Mouse (Mus musculus) hematopoietic stem cell, adult 5-6 weeks (primary cell): ENCODE measurements at regions not wholly inside any gene's neighbourhood (a gene's known extent, or its start where the extent isn't known, plus 50 kb on each side); places are given as distances from the start of the nearest gene placed in this dataset.

Source experiments
- ATAC-seq, 2 experiments: fragments of 125-278 bp in 1 of 2; replicated peaks in 1 of 2; 2 replicates each; pipeline ENCODE4 v1.8.0; 2016 to 2017; ENCODE audit warnings: inconsistent platforms in 2 of 2, mild to moderate bottlenecking in 2 of 2, moderate number of reproducible peaks in 2 of 2, low read depth in 1 of 2, moderate TSS enrichment in 1 of 2; ENCODE audit not compliant: low FRiP score in 2 of 2, poor library complexity in 2 of 2, severe bottlenecking in 2 of 2, insufficient read depth in 1 of 2, low TSS enrichment in 1 of 2

- ATAC-seq, result no peak
These were observed 292.5 kb downstream of the Tgfb2 start for GRCm38 (mm10) chr1:186413064-186413885.

- no peak for ATAC-seq
These were observed 293.5 kb downstream of the Tgfb2 start for GRCm38 (mm10) chr1:186412296-186412695.

- no peak for ATAC-seq
These were observed 291.9 kb upstream of the Lyplal1 start for GRCm38 (mm10) chr1:186408986-186409441.

GRCm38 (mm10) chr1:186407656-186408055, 290.5 kb upstream of the Lyplal1 start:
- no peak for ATAC-seq

GRCm38 (mm10) chr1:186405693-186406092, 288.6 kb upstream of the Lyplal1 start:
- ATAC-seq, result no peak

GRCm38 (mm10) chr1:186399762-186400161, 282.7 kb upstream of the Lyplal1 start:
- no peak for ATAC-seq

GRCm38 (mm10) chr1:186393005-186393404, 275.9 kb upstream of the Lyplal1 start:
- no peak; a peak in 1 of 4 replicates for ATAC-seq

GRCm38 (mm10) chr1:186384440-186384839, 267.3 kb upstream of the Lyplal1 start:
- ATAC-seq, result no peak

GRCm38 (mm10) chr1:186383453-186383852, 266.3 kb upstream of the Lyplal1 start:
- no peak for ATAC-seq

GRCm38 (mm10) chr1:186383006-186383405, 265.9 kb upstream of the Lyplal1 start:
- no peak for ATAC-seq

GRCm38 (mm10) chr1:186379938-186380847, 263.1 kb upstream of the Lyplal1 start:
- no peak for ATAC-seq

- no peak for ATAC-seq
These were observed 260.0 kb upstream of the Lyplal1 start for GRCm38 (mm10) chr1:186376906-186377623.

GRCm38 (mm10) chr1:186374009-186374649, 257.0 kb upstream of the Lyplal1 start:
- no peak for ATAC-seq

GRCm38 (mm10) chr1:186373386-186373785, 256.3 kb upstream of the Lyplal1 start:
- ATAC-seq, result no peak

GRCm38 (mm10) chr1:186372770-186373353, 255.8 kb upstream of the Lyplal1 start:
- ATAC-seq, result no peak

- ATAC-seq, result no peak
These were observed 246.2 kb upstream of the Lyplal1 start for GRCm38 (mm10) chr1:186363356-186363755.
